Mouse (Mus musculus): ENCODE results near the gene Xntrpc. TPM values are rescaled to one million over a fixed set of nuclear protein-coding genes. Genes with fewer than 3 reads are reported as not detected.
"Not testable (repeated sequence)": the region's sequence is repeated elsewhere in the genome, so short reads cannot be mapped to it uniquely, and the experiment has no call there.

Xntrpc gene
- 0.51 and 0.99 TPM in 2 replicates for polyA plus RNA-seq (2015; fragmentation: Nextera tagmentation; extraction: Ambion mirVana)

GRCm38 (mm10) chr7:102065046-102065891, at the start of gene Xntrpc, which contains the start of the genes Rnf121 and Xndc1:
Gene Xntrpc, plus strand, starts transcription at chr7:102065713.
Gene Rnf121, minus strand, starts transcription at chr7:102065469.
Gene Xndc1, plus strand, starts transcription at chr7:102065511.
- Histone ChIP-seq H3K4me1 (replicated peaks) (peaks cover 36% of the 10 kb centered on the region), H3K27ac (replicated peaks) (peak within 1 kb of the TSS; percentile 88), H3K27me3 (no peaks in the 10 kb centered on the region), H3K36me3 (no peaks in the 10 kb centered on the region), H3K9ac (peak within 1 kb of the TSS; percentile 75), H3K4me3 (peak within 1 kb of the TSS; percentile 72), H3K9me3 (no peaks in the 10 kb centered on the region), H3K4me2 (peak within 1 kb of the TSS; percentile 65)
- ATAC-seq (ENCODE audit: low FRiP score, low read depth): peak; percentile 99
- WGBS: under 1% methylated on average over 56 of the region's 56 CpGs

GRCm38 (mm10) chr7:102016936-102017335, 48.6 kb upstream of the Xntrpc start:
- Histone ChIP-seq H3K9me3 (no peaks in the 10 kb centered on the region), H3K36me3 (peaks cover 80% of the 10 kb centered on the region), H3K9ac (no peak overlapping the region), H3K27me3 (no peaks in the 10 kb centered on the region), H3K4me2 (no peak overlapping the region), H3K27ac (replicated peaks) (no peak overlapping the region), H3K4me3 (no peak overlapping the region), H3K4me1 (replicated peaks) (no peaks in the 10 kb centered on the region)
- ATAC-seq (ENCODE audit: low FRiP score, low read depth): no peak
- 90% methylated on average over 4 of the region's 4 CpGs for WGBS

GRCm38 (mm10) chr7:102017452-102017851, 48.1 kb upstream of the Xntrpc start:
- ATAC-seq (ENCODE audit: low FRiP score, low read depth): no peak
- Histone ChIP-seq H3K4me1 (replicated peaks) (no peaks in the 10 kb centered on the region), H3K4me2 (no peak overlapping the region), H3K27ac (replicated peaks) (no peak overlapping the region), H3K27me3 (no peaks in the 10 kb centered on the region), H3K9me3 (no peaks in the 10 kb centered on the region), H3K4me3 (no peak overlapping the region), H3K36me3 (peaks cover 80% of the 10 kb centered on the region), H3K9ac (no peak overlapping the region)
- WGBS: 93% methylated on average over 5 of the region's 5 CpGs

- H3K27ac ChIP-seq (replicated peaks): no peak overlapping the region
- no peak overlapping the region for H3K4me2 ChIP-seq
- no peak for ATAC-seq (ENCODE audit: low FRiP score, low read depth)
- no peak overlapping the region for H3K9ac ChIP-seq
- H3K4me1 ChIP-seq (replicated peaks): no peaks in the 10 kb centered on the region
- 83% methylated on average over 7 of the region's 7 CpGs for WGBS
- no peaks in the 10 kb centered on the region for H3K27me3 ChIP-seq
- H3K36me3 ChIP-seq: peaks cover 80% of the 10 kb centered on the region
- no peaks in the 10 kb centered on the region for H3K9me3 ChIP-seq
- H3K4me3 ChIP-seq: no peak overlapping the region
Measured at GRCm38 (mm10) chr7:102018034-102018433, 47.5 kb upstream of the Xntrpc start.

DNA sequence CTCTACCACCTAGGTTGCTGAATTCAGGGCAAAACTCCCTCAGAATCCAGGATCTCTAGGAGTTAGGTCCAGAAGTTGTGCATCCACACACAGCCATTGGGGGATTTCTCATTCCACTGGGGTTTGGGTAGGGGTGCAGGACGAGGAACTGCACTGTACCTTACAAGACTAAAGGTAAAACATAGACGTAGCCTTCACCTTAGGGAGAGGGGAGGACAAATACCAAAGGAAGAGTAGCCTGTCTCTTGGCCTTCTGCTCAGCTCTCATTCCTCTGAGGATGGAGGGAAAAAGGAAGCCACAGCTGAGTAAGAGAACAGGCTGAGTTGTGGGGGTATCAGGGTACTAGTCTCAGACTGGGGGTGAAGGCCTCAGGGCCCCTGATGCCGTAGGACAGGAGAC, 46.9 kb upstream of the Xntrpc start, which contains the start of gene Il18bp:
Il18bp (minus strand) TSS at position 101 of the 400 bp plus-strand sequence.
- ATAC-seq (ENCODE audit: low FRiP score, low read depth): no peak
- no peak within 1 kb of the TSS for H3K9ac ChIP-seq
- no peak within 1 kb of the TSS for H3K27ac ChIP-seq (replicated peaks)
- no peaks in the 10 kb centered on the region for H3K4me1 ChIP-seq (replicated peaks)
- H3K4me2 ChIP-seq: no peak within 1 kb of the TSS
- WGBS: 93% methylated on average over 3 of the region's 3 CpGs
- H3K9me3 ChIP-seq: no peaks in the 10 kb centered on the region
- H3K27me3 ChIP-seq: no peaks in the 10 kb centered on the region
- peaks cover 80% of the 10 kb centered on the region for H3K36me3 ChIP-seq
- H3K4me3 ChIP-seq: no peak within 1 kb of the TSS

DNA sequence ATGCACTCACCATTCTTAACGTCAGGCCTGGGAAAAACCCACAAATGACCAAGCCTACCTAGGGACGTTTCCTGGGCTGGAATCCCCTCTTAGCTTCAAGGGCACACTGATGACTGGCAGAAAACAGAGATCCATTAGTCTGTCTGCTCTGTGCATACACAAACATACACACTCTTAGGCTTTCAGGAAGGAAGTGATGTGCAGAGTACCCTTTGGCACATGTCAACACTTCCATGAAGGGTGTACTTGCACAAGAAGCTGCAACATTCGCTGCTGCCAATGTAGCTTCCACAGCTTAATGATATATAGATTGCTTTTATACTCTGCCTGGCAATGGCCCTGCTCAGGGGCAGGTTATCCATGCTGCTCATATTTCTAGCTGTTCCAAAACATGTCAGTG, 46.2 kb upstream of the Xntrpc start:
- peaks cover 78% of the 10 kb centered on the region for H3K36me3 ChIP-seq

GRCm38 (mm10) chr7:102020934-102021333, 44.6 kb upstream of the Xntrpc start:
- not testable (repeated sequence) for ATAC-seq (ENCODE audit: low FRiP score, low read depth)
- peaks cover 71% of the 10 kb centered on the region for H3K36me3 ChIP-seq
- WGBS: 76% methylated on average over 2 of the region's 2 CpGs

More for the DNA sequence above, 46.2 kb upstream of the Xntrpc start:
- Histone ChIP-seq H3K4me2 (no peak overlapping the region), H3K4me1 (replicated peaks) (no peaks in the 10 kb centered on the region), H3K9ac (no peak overlapping the region), H3K27me3 (no peaks in the 10 kb centered on the region), H3K9me3 (no peaks in the 10 kb centered on the region), H3K4me3 (no peak overlapping the region), H3K27ac (replicated peaks) (no peak overlapping the region)
- ATAC-seq (ENCODE audit: low FRiP score, low read depth): no peak
- WGBS: 68% methylated on average over 3 of the region's 3 CpGs

DNA sequence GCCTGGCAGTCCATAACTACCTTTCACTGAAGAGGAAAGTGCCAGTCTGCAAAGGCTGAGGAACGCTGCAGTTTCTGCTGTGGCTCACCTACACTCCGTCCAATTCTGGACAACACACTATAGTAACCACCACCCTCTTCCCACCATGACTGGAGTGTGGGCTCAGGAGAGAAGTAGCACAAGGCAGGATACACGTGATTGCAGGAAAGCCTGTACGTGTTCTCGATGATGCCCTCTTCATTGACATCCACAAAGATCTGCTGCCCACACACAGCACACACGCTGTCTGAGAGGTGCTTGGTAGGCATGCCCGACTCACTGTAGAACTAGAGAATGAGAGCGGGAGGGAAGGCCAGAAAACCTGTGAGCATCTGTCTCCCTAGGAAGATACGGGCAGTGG, 41.7 kb upstream of the Xntrpc start:
- Histone ChIP-seq H3K4me3 (no peak overlapping the region), H3K27ac (replicated peaks) (no peak overlapping the region), H3K9ac (no peak overlapping the region), H3K4me1 (replicated peaks) (no peaks in the 10 kb centered on the region), H3K36me3 (peaks cover 67% of the 10 kb centered on the region), H3K4me2 (no peak overlapping the region), H3K27me3 (no peaks in the 10 kb centered on the region), H3K9me3 (no peaks in the 10 kb centered on the region)
- WGBS: 96% methylated on average over 9 of the region's 9 CpGs
- no peak for ATAC-seq (ENCODE audit: low FRiP score, low read depth)

More at GRCm38 (mm10) chr7:102020934-102021333, 44.6 kb upstream of the Xntrpc start:
- H3K9me3 ChIP-seq; H3K4me3 ChIP-seq; H3K27ac ChIP-seq (replicated peaks); H3K27me3 ChIP-seq; H3K4me1 ChIP-seq (replicated peaks); H3K4me2 ChIP-seq; H3K9ac ChIP-seq: not testable (repeated sequence)

DNA sequence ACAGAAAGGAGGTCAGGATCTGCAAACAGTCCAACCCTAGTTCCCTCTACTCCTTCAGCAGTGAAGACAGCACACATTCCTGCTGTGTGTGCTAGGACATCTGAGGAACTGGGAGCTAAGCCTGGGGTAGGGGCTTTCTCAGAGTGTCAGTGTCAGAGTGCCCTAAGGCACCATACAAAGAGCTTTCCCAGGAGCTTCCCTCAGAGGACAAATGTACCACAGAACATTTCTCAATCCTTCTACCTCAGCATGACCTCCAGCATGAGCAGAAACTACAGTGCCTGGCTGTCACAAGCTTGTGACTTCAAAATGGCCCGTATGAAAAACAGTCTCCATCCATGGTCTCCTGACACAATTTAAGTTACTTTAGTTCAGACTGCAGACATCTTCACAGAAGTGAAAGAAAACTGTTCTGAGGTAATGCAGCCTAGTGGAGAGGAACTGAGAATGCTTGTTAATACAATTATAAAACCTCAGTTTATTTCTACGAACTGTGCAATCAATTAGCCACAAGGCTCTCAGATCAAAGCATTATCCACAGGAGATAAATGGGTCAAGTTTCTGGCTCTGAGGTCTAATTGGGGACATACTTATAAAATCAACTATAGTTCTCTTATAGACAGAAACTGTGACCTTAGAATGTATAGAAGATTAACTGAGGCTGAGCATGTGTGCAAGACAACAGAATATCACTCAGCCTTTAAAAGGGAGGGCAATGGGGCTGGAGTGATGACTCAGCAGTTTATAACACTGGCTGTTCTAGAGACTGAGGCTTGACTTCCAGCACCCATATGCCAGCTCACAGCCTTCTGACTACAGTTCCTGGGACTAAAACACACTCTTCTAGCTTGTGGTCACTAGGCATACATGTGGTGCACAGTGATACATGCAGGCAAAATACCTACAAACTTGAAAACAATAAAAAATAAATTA, 40.1 kb upstream of the Xntrpc start:
- WGBS: 88% methylated on average over 2 of the region's 2 CpGs
- Histone ChIP-seq H3K9ac (no peak overlapping the region), H3K4me3 (no peak overlapping the region), H3K27ac (replicated peaks) (no peak overlapping the region), H3K36me3 (peaks cover 61% of the 10 kb centered on the region), H3K9me3 (no peaks in the 10 kb centered on the region), H3K27me3 (no peaks in the 10 kb centered on the region), H3K4me1 (replicated peaks) (no peaks in the 10 kb centered on the region), H3K4me2 (no peak overlapping the region)
- no peak for ATAC-seq (ENCODE audit: low FRiP score, low read depth)

DNA sequence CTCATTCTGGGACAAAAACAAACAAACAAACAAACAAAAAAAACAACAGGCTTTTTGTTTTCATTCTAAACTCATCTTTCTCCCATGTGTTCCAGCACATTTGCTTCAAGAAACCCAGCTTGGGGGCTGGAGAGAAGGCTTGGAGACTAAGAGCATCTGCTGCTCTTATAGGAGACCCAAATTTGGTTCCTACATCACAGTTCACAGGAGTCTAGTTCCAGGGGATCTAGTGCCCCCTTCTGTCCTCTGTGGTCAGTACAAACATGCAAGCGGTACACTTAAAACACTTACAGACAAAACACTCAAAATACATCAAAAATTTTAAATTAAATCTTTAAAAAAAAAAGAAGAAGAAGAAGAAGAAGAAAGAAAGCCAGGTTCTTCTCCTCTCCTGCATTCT, 30.6 kb upstream of the Xntrpc start:
- Histone ChIP-seq H3K4me2 (no peak overlapping the region), H3K9ac (no peak overlapping the region), H3K27ac (replicated peaks) (no peak overlapping the region), H3K4me3 (no peak overlapping the region), H3K27me3 (no peaks in the 10 kb centered on the region), H3K4me1 (replicated peaks) (no peaks in the 10 kb centered on the region), H3K36me3 (peaks cover 79% of the 10 kb centered on the region), H3K9me3 (no peaks in the 10 kb centered on the region)
- WGBS: 84% methylated on average over 1 of the region's 1 CpGs
- no peak for ATAC-seq (ENCODE audit: low FRiP score, low read depth)

DNA sequence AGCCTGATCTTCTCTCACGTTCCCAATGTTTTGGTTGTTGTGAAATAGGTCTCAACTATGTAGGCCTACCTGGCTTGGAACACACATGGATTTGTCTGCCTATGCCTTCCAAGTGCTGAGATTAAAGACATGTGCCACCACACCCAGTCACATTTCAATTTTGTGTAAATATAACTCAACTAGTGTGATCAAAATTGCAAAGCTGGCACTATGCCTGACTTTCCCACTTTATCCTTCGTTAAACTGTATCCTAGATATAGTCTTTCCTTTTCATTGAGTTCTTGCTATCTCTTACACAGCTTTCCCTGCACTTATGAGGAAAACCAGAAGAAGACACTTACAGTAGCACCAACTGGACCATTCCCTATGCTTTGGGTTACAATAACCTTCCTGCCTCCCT, 30.0 kb upstream of the Xntrpc start:
- H3K4me2 ChIP-seq: no peak overlapping the region
- H3K27me3 ChIP-seq: no peaks in the 10 kb centered on the region
- no peak overlapping the region for H3K27ac ChIP-seq (replicated peaks)
- no peaks in the 10 kb centered on the region for H3K9me3 ChIP-seq
- H3K9ac ChIP-seq: no peak overlapping the region
- no peaks in the 10 kb centered on the region for H3K4me1 ChIP-seq (replicated peaks)
- peaks cover 83% of the 10 kb centered on the region for H3K36me3 ChIP-seq
- H3K4me3 ChIP-seq: no peak overlapping the region
- no peak for ATAC-seq (ENCODE audit: low FRiP score, low read depth)
- 97% methylated on average over 2 of the region's 2 CpGs for WGBS

DNA sequence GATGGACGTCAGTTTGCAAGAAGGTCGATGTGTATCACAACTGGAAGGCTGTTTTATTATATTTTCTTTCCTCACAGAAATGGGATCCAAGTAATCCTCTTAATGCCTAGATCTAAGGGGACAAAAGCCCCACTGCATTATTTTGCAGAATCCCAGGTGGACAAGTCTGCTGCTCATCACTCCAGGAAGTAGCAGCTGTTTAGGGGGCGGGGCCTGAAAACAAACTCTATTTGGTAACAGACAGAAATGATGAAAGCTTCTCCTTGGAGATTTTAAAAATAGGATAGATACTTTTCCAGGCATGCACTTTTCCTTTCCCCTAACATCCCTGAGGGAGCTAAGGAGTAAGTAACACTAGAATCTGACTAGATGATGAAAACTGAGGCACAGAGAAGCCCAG, 28.2 kb upstream of the Xntrpc start:
- 95% methylated on average over 3 of the region's 3 CpGs for WGBS
- no peak overlapping the region for H3K4me2 ChIP-seq
- no peak overlapping the region for H3K9ac ChIP-seq
- no peaks in the 10 kb centered on the region for H3K27me3 ChIP-seq
- H3K27ac ChIP-seq (replicated peaks): no peak overlapping the region
- peaks cover 80% of the 10 kb centered on the region for H3K36me3 ChIP-seq
- H3K4me1 ChIP-seq (replicated peaks): no peaks in the 10 kb centered on the region
- H3K9me3 ChIP-seq: no peaks in the 10 kb centered on the region
- ATAC-seq (ENCODE audit: low FRiP score, low read depth): no peak
- H3K4me3 ChIP-seq: no peak overlapping the region
